Mouse (Mus musculus): ENCODE measurements around the gene Ccdc92b. TPM values are rescaled to one million over a fixed set of nuclear protein-coding genes. Genes with fewer than 3 reads are reported as not detected.

The Ccdc92b gene
- polyA plus RNA-seq, 1 experiment from 2014 or later: 0.38 TPM

DNA sequence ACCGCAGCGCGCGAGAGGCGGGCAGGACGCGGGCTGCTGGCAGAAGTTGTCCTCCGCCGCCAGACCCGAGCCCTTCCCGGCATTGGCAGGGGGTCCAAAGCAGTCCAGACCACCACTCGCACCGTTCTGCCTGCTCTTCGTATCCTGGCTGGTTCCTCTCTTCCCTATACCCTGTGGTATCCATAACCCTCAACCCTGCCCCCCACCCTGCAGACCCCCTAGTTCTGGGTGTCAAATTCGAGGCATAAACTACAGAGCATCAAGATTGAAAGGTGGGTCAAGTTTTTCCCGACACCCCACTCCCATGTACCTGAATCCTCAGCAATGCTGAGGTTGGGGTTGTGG, 523 bp downstream of the Ccdc92b start:
- no peak overlapping the region for H3K27ac ChIP-seq
- ATAC-seq (replicated peaks; ENCODE audit: low FRiP score): peak; percentile 19; the same call in 1 of the 2 replicates
- H3K27me3 ChIP-seq: peaks cover 63% of the 10 kb centered on the region
- no peaks in the 10 kb centered on the region for H3K9me3 ChIP-seq (replicated peaks)
- 2% methylated on average over 16 of the region's 16 CpGs for WGBS
- no peak overlapping the region for H3K9ac ChIP-seq
- H3K4me1 ChIP-seq: peaks cover 7% of the 10 kb centered on the region; the same call in 1 of the 2 replicates
- peak overlapping the region; percentile 57 for H3K4me2 ChIP-seq
- no peaks in the 10 kb centered on the region for H3K36me3 ChIP-seq
- H3K4me3 ChIP-seq (replicated peaks): peak overlapping the region; percentile 37

DNA sequence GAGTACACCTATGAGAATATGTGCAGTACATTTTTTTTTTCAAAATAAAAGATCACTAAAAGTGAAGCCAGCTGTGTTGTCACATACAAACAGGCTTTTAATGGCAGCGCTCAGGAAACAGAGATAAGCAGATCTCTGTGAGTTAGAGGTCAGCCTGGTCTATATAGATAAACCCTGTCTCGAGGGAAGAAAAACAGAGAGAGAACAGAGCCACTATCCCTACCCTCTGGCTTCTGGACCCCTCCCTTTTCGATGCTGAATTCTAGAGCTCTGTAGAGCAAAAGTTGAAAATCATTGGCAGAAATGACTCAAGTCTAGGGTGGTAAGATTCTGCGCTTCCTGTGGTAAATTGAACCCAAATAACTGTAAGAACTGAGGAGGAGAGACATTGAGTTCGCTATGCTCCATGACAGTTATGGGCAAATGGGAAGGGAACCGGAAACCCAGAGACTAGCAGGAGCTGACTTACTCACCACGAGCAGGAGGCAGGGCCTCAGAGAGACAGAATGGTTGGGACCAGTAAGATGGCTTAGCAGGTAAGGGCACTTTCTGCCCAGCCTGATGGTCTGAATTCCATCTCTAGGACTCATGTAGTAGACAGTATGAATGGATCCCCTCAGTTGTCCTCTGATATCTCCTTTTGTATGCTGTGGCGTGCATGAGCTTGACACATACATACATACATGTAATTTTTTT, 2.7 kb downstream of the Ccdc92b start:
- H3K4me1 ChIP-seq: peaks cover 7% of the 10 kb centered on the region; the same call in 1 of the 2 replicates
- no peaks in the 10 kb centered on the region for H3K36me3 ChIP-seq
- 76% methylated on average over 8 of the region's 8 CpGs for WGBS
- H3K27me3 ChIP-seq: peaks cover 43% of the 10 kb centered on the region
- H3K27ac ChIP-seq: no peak overlapping the region
- H3K4me3 ChIP-seq (replicated peaks): no peak overlapping the region
- ATAC-seq (replicated peaks; ENCODE audit: low FRiP score): no peak; the same call in 1 of the 2 replicates
- no peaks in the 10 kb centered on the region for H3K9me3 ChIP-seq (replicated peaks)
- no peak overlapping the region for H3K4me2 ChIP-seq
- H3K9ac ChIP-seq: no peak overlapping the region

GRCm38 (mm10) chr11:74623693-74624092, 4.3 kb downstream of the Ccdc92b start:
- Histone ChIP-seq H3K36me3 (no peaks in the 10 kb centered on the region), H3K27me3 (peaks cover 32% of the 10 kb centered on the region), H3K4me1 (peaks cover 7% of the 10 kb centered on the region; the same call in 1 of the 2 replicates), H3K9me3 (replicated peaks) (no peaks in the 10 kb centered on the region), H3K27ac (no peak overlapping the region), H3K4me3 (replicated peaks) (no peak overlapping the region), H3K4me2 (no peak overlapping the region), H3K9ac (no peak overlapping the region)
- ATAC-seq (replicated peaks; ENCODE audit: low FRiP score): no peak
- WGBS: 70% methylated on average over 6 of the region's 6 CpGs

- Histone ChIP-seq H3K9me3 (replicated peaks) (no peaks in the 10 kb centered on the region), H3K36me3 (no peaks in the 10 kb centered on the region), H3K27me3 (peaks cover 20% of the 10 kb centered on the region), H3K4me3 (replicated peaks) (no peak overlapping the region), H3K27ac (no peak overlapping the region), H3K9ac (no peak overlapping the region), H3K4me2 (no peak overlapping the region), H3K4me1 (no peaks in the 10 kb centered on the region)
- ATAC-seq (replicated peaks; ENCODE audit: low FRiP score): no peak
Observed at GRCm38 (mm10) chr11:74625333-74625732, 5.9 kb downstream of the Ccdc92b start.

DNA sequence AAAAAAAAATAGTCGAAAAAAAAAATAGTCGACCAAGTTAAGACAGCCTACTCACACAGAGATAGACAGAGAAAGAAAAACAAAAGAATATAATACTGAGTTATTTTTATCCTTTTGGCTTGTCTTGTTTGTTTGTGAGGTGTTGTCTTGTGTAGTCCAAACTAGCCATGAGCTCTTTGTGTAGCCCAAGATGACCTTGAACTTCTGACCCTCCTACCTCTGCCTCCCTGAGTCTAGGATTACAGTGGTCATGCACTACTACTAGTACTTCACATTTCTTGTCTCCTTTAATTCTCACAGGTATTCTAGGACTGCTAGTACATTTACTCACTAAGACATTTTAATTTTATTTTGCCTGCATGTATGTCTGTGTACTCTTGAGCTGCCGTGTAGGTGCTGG, 8.1 kb downstream of the Ccdc92b start:
- H3K36me3 ChIP-seq: no peaks in the 10 kb centered on the region
- H3K9me3 ChIP-seq (replicated peaks): no peaks in the 10 kb centered on the region
- 70% methylated on average over 3 of the region's 3 CpGs for WGBS
- no peaks in the 10 kb centered on the region; the same call in 1 of the 2 replicates for H3K27me3 ChIP-seq
- no peak overlapping the region for H3K27ac ChIP-seq
- no peak overlapping the region for H3K4me3 ChIP-seq (replicated peaks)
- H3K9ac ChIP-seq: no peak overlapping the region
- no peak for ATAC-seq (replicated peaks; ENCODE audit: low FRiP score)
- no peak overlapping the region for H3K4me2 ChIP-seq
- no peaks in the 10 kb centered on the region for H3K4me1 ChIP-seq

DNA sequence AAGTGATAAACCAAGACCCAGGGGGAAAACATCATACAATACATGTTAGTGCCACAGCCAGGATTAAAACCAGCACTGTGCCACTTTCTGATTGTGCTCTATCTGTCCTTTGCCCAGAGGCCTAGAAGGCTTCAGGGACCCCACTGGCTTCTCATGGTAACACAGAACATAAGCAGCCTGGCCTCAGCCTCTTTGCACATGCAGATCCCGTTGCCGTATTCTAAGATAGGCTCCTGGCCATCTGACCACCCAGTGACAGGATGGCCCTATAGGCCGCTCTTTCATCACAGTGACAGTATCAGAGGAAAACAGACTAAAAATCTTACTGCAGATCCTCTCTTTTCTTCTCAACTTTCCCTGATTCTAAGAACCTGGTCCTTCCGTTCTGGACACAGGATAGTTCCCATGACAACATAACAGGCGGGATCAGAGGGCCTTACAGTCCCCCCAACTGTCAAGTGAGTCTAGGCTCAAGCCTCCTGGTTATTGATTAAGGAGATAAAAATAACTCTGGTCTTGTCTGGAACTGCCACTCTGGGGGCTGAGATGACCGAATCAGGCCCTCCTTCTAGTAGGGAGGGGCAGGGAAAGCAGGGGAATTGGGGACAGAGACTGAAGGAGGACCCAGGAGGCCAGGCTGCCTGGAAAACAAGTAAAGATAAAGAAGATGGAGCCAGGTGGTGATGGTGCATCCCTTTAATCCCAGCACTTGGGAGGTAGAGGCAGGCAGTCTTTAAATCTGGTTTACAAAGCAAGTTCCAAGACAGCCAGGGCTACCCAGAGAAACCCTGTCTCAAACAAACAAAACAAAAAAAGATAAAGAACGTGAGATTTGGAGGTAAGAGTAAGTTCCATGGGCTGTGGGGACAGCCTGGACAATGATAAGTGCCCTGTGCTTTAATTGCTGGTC, 12.7 kb downstream of the Ccdc92b start:
- WGBS: 75% methylated on average over 7 of the region's 7 CpGs
- Histone ChIP-seq H3K4me3 (replicated peaks) (no peak overlapping the region), H3K9me3 (replicated peaks) (no peaks in the 10 kb centered on the region), H3K4me2 (no peak overlapping the region), H3K27ac (no peak overlapping the region), H3K27me3 (peaks cover 10% of the 10 kb centered on the region; the same call in 1 of the 2 replicates), H3K4me1 (peaks cover under 1% of the 10 kb centered on the region), H3K36me3 (no peaks in the 10 kb centered on the region), H3K9ac (no peak overlapping the region)
- ATAC-seq (replicated peaks; ENCODE audit: low FRiP score): no peak

DNA sequence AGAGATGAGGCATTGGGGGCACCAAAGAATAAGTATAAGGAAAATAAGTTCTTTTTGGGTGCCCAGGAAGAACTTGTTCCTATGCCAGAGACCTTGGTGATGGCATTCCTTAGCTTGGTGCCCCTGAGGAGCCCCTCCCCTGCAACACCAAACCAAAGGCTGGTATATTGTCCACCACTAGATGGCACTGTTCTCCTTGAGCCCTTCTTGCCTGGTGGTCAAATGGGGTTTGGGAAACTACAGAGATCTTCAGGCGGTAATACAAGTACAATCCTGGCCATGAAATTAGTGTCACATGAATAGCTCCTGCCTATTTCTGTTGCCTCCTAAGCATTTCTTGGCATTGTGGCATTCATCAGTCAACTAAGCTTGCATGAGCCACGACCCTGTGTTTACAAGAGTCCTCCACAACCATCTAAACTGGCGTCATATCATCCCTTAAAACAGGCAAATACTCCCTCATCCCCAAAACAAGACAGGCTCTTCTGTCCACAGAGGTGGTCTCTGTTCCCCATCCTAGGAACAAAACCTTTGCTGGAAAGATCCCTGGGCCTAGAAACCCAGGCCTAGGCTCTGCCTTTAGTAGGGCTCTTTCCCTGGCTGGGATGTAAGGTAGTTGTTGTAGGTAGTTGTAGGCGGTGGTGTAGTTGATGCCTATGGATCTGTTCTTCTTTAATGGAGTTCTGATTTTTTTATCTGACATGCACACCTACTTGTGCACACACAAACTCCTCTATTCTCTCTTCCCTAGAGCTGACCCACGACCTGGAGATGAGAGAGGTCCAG, 15.3 kb downstream of the Ccdc92b start:
- WGBS: 62% methylated on average over 5 of the region's 5 CpGs
- H3K27me3 ChIP-seq: peaks cover 13% of the 10 kb centered on the region; the same call in 1 of the 2 replicates
- H3K4me1 ChIP-seq: peaks cover 19% of the 10 kb centered on the region
- H3K4me2 ChIP-seq: no peak overlapping the region
- H3K36me3 ChIP-seq: no peaks in the 10 kb centered on the region
- H3K9me3 ChIP-seq (replicated peaks): no peaks in the 10 kb centered on the region
- H3K9ac ChIP-seq: no peak overlapping the region
- no peak overlapping the region for H3K4me3 ChIP-seq (replicated peaks)
- ATAC-seq (replicated peaks; ENCODE audit: low FRiP score): no peak
- H3K27ac ChIP-seq: no peak overlapping the region

DNA sequence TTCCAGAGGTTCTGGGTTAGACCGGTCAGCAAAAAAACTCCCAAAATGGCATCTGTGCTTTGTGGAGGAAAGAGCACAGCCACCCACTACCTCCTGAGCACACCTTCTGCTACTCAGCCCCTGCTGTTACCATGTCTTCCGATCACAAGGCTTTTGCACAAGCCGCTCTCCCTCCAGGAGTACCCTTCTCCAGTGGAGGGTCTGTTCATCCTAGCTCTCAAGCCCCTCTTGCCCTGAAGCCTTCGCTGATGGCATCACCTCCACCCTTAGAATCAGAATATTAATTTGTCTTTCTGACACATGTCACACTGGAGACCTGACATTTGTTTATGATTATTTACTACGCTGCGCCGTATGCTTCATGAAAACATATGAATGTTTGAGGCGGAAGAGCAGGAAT, 18.1 kb downstream of the Ccdc92b start:
- peak overlapping the region; percentile 87 for H3K4me3 ChIP-seq (replicated peaks)
- peaks cover 19% of the 10 kb centered on the region for H3K4me1 ChIP-seq
- peaks cover 18% of the 10 kb centered on the region; the same call in 1 of the 2 replicates for H3K27me3 ChIP-seq
- WGBS: 22% methylated on average over 8 of the region's 8 CpGs
- peak overlapping the region; percentile 93 for H3K27ac ChIP-seq
- peak overlapping the region; percentile 90 for H3K4me2 ChIP-seq
- peak overlapping the region; percentile 73 for H3K9ac ChIP-seq
- H3K9me3 ChIP-seq (replicated peaks): no peaks in the 10 kb centered on the region
- ATAC-seq (replicated peaks; ENCODE audit: low FRiP score): no peak
- no peaks in the 10 kb centered on the region for H3K36me3 ChIP-seq

DNA sequence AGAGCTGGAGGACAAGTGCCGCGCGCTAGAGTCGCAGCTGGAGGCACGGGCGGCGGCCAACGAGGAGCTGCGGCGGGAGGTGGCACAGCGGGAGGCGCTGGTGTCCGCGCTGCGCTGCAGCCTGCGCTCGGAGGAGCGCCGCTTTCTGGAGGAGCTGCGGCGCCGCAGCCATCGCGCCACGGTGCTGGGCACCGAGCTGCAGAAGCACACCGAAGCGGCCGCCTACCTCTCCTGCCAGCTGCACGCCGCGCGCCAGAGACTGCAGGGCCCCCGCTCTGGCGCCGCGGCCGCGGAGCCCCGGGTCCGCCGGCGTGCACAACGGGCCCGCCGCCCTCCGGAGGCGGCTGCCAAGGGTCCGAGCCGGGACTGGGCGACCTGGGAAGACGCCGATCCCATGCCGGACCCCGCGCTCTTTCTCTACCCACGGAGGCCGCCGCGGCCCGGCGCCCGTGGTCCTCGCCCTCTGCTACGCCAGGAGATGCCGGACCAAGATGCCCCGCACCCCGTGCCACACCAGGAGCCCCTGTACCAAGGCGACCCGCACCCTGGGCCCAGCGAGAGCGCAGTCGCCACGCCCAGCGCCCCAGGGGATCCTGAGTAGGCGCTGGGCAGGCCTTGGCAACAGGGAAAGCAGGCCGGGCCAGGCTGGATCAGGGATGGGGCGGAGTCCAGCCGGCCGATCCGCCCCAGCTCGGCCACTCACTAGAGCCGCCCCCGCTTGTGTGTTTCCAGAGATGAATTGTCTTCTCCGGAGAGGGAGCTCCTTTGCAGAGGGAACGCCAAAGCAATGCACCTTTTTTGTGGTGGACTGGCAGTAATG, 18.8 kb downstream of the Ccdc92b start:
- H3K9ac ChIP-seq: peak overlapping the region; percentile 73
- H3K4me2 ChIP-seq: peak overlapping the region; percentile 90
- no peaks in the 10 kb centered on the region for H3K9me3 ChIP-seq (replicated peaks)
- WGBS: under 1% methylated on average over 84 of the region's 86 CpGs
- peak; percentile 95 for ATAC-seq (replicated peaks; ENCODE audit: low FRiP score)
- peaks cover 18% of the 10 kb centered on the region; the same call in 1 of the 2 replicates for H3K27me3 ChIP-seq
- H3K4me1 ChIP-seq: peaks cover 19% of the 10 kb centered on the region
- peak overlapping the region; percentile 93 for H3K27ac ChIP-seq
- H3K4me3 ChIP-seq (replicated peaks): peak overlapping the region; percentile 87
- no peaks in the 10 kb centered on the region for H3K36me3 ChIP-seq

DNA sequence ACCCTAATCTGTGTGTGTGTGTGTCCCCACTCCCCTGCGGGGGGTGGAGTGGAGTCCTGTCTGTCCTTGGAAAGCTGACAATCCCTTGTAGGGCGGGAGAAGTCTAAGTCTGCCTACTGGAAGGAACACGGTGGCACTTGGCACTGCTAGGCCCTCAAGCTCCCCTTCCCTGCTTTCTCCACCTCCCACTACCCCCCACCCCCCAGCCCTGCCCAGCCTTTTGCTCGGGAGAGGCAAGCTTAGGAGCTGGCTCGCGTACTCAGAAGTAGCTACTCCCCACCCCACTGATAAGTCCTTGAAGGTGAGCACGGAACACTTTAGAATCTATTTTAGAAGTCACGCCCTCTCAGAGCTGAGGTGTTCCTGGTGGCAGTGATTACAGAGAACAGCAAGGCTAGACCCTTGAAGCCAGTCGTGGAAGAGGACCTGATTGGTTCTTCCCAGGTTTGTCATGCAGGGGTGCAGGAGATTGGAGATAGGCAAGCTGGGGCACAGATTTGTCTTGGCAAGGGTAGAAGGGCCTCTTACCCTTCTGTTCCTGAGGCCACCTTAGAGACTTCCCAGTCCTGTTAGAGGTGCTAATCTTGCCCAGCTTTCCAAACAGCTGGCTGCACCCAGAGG, 19.5 kb downstream of the Ccdc92b start:
- 6% methylated on average over 9 of the region's 9 CpGs for WGBS
- H3K9me3 ChIP-seq (replicated peaks): no peaks in the 10 kb centered on the region
- peak overlapping the region; percentile 73 for H3K9ac ChIP-seq
- peak overlapping the region; percentile 87 for H3K4me3 ChIP-seq (replicated peaks)
- no peaks in the 10 kb centered on the region for H3K36me3 ChIP-seq
- ATAC-seq (replicated peaks; ENCODE audit: low FRiP score): peak; percentile 47
- peak overlapping the region; percentile 93 for H3K27ac ChIP-seq
- peaks cover 18% of the 10 kb centered on the region; the same call in 1 of the 2 replicates for H3K27me3 ChIP-seq
- H3K4me1 ChIP-seq: peaks cover 19% of the 10 kb centered on the region
- H3K4me2 ChIP-seq: peak overlapping the region; percentile 90

DNA sequence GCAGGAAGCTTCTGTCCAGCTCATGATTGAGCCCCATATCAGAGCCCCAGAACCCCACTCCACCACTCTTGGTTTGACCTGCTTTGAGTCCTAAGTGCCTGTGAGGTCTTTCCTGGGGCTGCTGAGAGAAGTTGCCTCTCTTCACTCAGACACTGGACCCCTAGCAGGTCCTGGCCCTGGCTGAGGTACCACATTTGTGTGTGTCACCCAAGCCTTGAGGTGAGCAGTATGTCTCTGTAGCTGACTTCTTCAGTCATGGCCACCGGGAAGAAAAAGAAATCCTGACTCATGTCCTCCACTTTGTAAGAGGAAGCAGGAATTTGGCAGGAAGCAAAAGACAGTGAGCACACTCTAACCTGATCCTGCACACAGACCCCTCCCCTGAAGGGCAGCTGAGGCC, 20.2 kb downstream of the Ccdc92b start:
- Histone ChIP-seq H3K4me1 (peaks cover 19% of the 10 kb centered on the region), H3K4me3 (replicated peaks) (no peak overlapping the region), H3K27me3 (peaks cover 18% of the 10 kb centered on the region; the same call in 1 of the 2 replicates), H3K36me3 (no peaks in the 10 kb centered on the region), H3K27ac (no peak overlapping the region), H3K9ac (no peak overlapping the region), H3K9me3 (replicated peaks) (no peaks in the 10 kb centered on the region), H3K4me2 (peak overlapping the region; percentile 90; the same call in 1 of the 2 replicates)
- WGBS: 80% methylated on average over 1 of the region's 1 CpGs
- no peak for ATAC-seq (replicated peaks; ENCODE audit: low FRiP score)

All from kidney, embryonic 15.5 days (tissue).